ENCODE assay signal across 9 mouse cellular contexts in the genomic region with DNA sequence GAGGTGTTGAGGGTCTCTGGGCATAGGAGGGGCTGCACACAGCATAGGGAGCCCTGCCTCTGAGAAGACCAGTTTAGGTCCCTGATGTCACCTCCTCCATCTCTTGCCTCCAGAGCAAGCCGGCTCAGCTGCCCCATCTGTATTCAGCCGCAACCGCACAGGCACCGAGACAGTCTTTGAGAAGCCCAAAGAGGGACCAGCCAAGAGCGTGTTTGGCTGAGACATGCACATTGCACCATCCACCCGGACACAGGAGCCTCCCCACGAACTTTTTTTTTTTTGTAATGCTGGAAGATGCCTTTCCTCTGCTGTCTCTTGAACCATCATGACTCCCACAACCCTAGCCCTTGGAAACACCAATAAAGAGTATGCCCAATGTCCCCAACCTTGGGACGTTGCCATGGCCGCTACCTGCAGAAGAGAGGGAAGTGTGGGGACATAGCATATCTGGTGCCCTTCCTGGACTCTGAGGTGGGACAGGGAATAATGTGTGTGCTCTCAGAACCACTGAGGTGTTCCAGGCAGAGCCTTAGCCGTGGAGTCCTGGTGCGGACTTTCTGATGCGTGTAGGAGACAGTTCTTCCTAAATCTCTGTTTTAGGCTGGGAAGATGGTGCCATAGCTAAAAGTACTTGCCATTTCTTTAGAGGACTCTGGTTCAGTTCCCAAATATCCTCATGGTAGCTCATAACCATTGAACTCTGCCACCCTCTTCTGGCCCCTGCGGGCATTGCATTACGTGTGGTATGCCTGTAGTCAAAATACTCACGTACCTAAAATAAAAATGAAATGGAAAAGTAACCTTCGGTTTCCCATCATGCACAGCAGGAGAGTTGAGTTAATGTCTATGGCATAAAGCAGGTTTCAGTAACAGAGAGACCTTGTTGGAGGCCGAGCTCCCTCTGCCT. TPM values are rescaled to one million over a fixed set of nuclear protein-coding genes. Genes with fewer than 3 reads are reported as not detected.
DNase-seq lines count a peak whose midpoint lies in the region; TF ChIP-seq lines count a peak whose summit lies in the region.
"Had no signal": no experiment of that assay in that cellular context is flagged by ENCODE, and none has a peak within 500 bp of the region (broad histone marks: within the 10 kb centered on the region; RNA-seq: fewer than 3 reads in every experiment).

No protein-coding gene starts in this region.

- no peaks in the 10 kb centered on the region for H3K4me1 ChIP-seq in CH12.LX (ENCODE audit: control insufficient read depth in 1 of 2, insufficient read depth in 2 of 2)

- peak; percentile 60 for DNase-seq in layer of hippocampus, adult 11-12 months (ENCODE audit: low spot score)
- no peak for DNase-seq in layer of hippocampus, adult 9-10 months (ENCODE audit: low spot score)
- DNase-seq in CH12.LX (ENCODE audit: extremely low read depth), result peak; percentile 53
- peak; percentile 63 for DNase-seq in ZHBTc4 (ENCODE audit: low read depth, low spot score)
- peak; percentile 39 for DNase-seq in embryo, embryonic 11 days
- peak; percentile 62 to 87 for DNase-seq in kidney, postnatal 36 days
- peak; percentile 53 to 67 for DNase-seq in right cerebral cortex, adult 2 months (ENCODE audit: low spot score in 2 of 2)
- no peak for DNase-seq in natural killer cell, adult 2 months (ENCODE audit: low spot score in 2 of 2)

- TF ChIP-seq RAD21 in CH12.LX (IDR thresholded peaks at IDR 0.05; ENCODE audit: low read depth, low read length), result peak; percentile 71

- no peak overlapping the region for H3K27ac ChIP-seq in CH12.LX (ENCODE audit: insufficient read depth, low read depth)
- H3K27ac ChIP-seq: embryonic facial prominence, embryonic 15.5 days had no signal

- no peak for TF ChIP-seq POLR2A in CH12.LX (IDR thresholded peaks at IDR 0.05; ENCODE audit: low read depth, low read length)

- TF ChIP-seq EP300 in CH12.LX (IDR thresholded peaks at IDR 0.05; ENCODE audit: low read length), result no peak

- peaks cover 2% of the 10 kb centered on the region for H3K27me3 ChIP-seq in CH12.LX (replicated peaks)
- H3K27me3 ChIP-seq: embryonic facial prominence, embryonic 15.5 days had no signal

- H3K36me3 ChIP-seq in CH12.LX (replicated peaks in 1 of 2; ENCODE audit: control insufficient read depth in 1 of 2, insufficient read depth in 1 of 2, low read length in 1 of 2), result peaks cover 10 to 52% of the 10 kb centered on the region in 2 experiments
- H3K36me3 ChIP-seq: embryonic facial prominence, embryonic 15.5 days had no signal

- dilution Hi-C loops in CH12.LX (cut with MboI; ENCODE audit: extremely low pct_ligation_motif_present, extremely low pct_unique_long_range_greater_than_20kb, low sequenced_read_pairs), result no loop called here

- no peak overlapping the region for H3K4me3 ChIP-seq in CH12.LX (replicated peaks in 1 of 3; ENCODE audit: low read depth in 2 of 3, low read length in 2 of 3, poor library complexity in 1 of 3)
- H3K4me3 ChIP-seq: embryonic facial prominence, embryonic 15.5 days had no signal

- H3K9ac ChIP-seq in CH12.LX (ENCODE audit: insufficient read depth, low read depth), result no peak overlapping the region
- H3K9ac ChIP-seq: embryonic facial prominence, embryonic 15.5 days had no signal

- H3K4me2 ChIP-seq in CH12.LX (ENCODE audit: insufficient read depth, low read depth, poor library complexity, severe bottlenecking), result no peak overlapping the region
- H3K4me2 ChIP-seq: embryonic facial prominence, embryonic 15.5 days had no signal

- H3K79me2 ChIP-seq in CH12.LX (replicated peaks; ENCODE audit: control insufficient read depth, extremely low read depth, insufficient read depth, poor library complexity, severe bottlenecking), result no peaks in the 10 kb centered on the region

- in situ Hi-C loops in CH12.LX (cut with MboI; ENCODE audit: low pct_ligation_motif_present, low pct_unique_long_range_greater_than_20kb, low sequenced_read_pairs), result no loop called here

- H3K9me3 ChIP-seq in CH12.LX (replicated peaks; ENCODE audit: low read length), result no peaks in the 10 kb centered on the region
- H3K9me3 ChIP-seq: embryonic facial prominence, embryonic 15.5 days had no signal

- TF ChIP-seq CTCF in CH12.LX (conservative IDR thresholded peaks at IDR 0.05 in 1 of 2, IDR thresholded peaks at IDR 0.05 in 1 of 2; ENCODE audit: low read depth in 2 of 2, low read length in 2 of 2), result peak; percentile 79 to 81

TF ChIP-seq in CH12.LX, 34 proteins besides CTCF, POLR2A, EP300 and RAD21:
- TF ChIP-seq MYC (IDR thresholded peaks at IDR 0.05; ENCODE audit: low read depth, low read length) (0 out of 2 replicates have a peak, but pooled peaks have one; percentile 37), MAZ (IDR thresholded peaks at IDR 0.05; ENCODE audit: low read depth, low read length) (no peak), SMC3 (IDR thresholded peaks at IDR 0.05; ENCODE audit: low read depth, low read length) (peak; percentile 57), MEF2A (IDR thresholded peaks at IDR 0.05; ENCODE audit: borderline replicate concordance, low read depth, low read length) (0 out of 2 replicates have a peak, but pooled peaks have one; percentile 22), SIN3A (IDR thresholded peaks at IDR 0.05; ENCODE audit: low read length) (no peak), RCOR1 (conservative IDR thresholded peaks at IDR 0.05; ENCODE audit: low read depth, low read length) (no peak), JUN (IDR thresholded peaks at IDR 0.05; ENCODE audit: insufficient read depth, low read depth, low read length) (no peak), USF2 (conservative IDR thresholded peaks at IDR 0.05; ENCODE audit: low read depth, low read length) (no peak), ZC3H11A (IDR thresholded peaks at IDR 0.05; ENCODE audit: low read depth, low read length) (no peak), ZMIZ1 (IDR thresholded peaks at IDR 0.05; ENCODE audit: low read depth, low read length) (no peak), CHD1 (IDR thresholded peaks at IDR 0.05; ENCODE audit: low read depth, low read length) (no peak), ZNF384 (IDR thresholded peaks at IDR 0.05; ENCODE audit: low read depth, low read length) (no peak), ZKSCAN1 (IDR thresholded peaks at IDR 0.05; ENCODE audit: borderline replicate concordance, low read depth, low read length) (no peak), MXI1 (IDR thresholded peaks at IDR 0.05; ENCODE audit: low read depth, low read length) (no peak), NELFE (IDR thresholded peaks at IDR 0.05; ENCODE audit: low read depth, low read length) (0 out of 2 replicates have a peak, but pooled peaks have one; percentile 43), MAFK (IDR thresholded peaks at IDR 0.05; ENCODE audit: insufficient replicate concordance, low read length) (no peak), PAX5 (IDR thresholded peaks at IDR 0.05; ENCODE audit: low read length) (no peak), E2F4 (IDR thresholded peaks at IDR 0.05; ENCODE audit: insufficient replicate concordance, low read depth, low read length) (no peak), POLR2AphosphoS2 (IDR thresholded peaks at IDR 0.05; ENCODE audit: low read depth, low read length) (no peak), NRF1 (IDR thresholded peaks at IDR 0.05; ENCODE audit: low read depth, low read length) (no peak), IRF4 (IDR thresholded peaks at IDR 0.05; ENCODE audit: low read depth, low read length) (no peak), GABPA (IDR thresholded peaks at IDR 0.05; ENCODE audit: insufficient replicate concordance, low read depth, low read length) (no peak), BHLHE40 (IDR thresholded peaks at IDR 0.05; ENCODE audit: low read depth, low read length) (no peak)

RNA-seq across cellular contexts. Expression of a gene that starts 2.1 kb away (rescaled TPM):
- total RNA-seq in CH12.LX (2012; rRNA removed), result 0.29 and 0.30 TPM in 2 replicates
- 0.19 TPM in 1 of 2 replicates, not detected in the other for total RNA-seq in CH12.LX (2014; rRNA removed)
- 0.33 and 0.44 TPM in 2 replicates for polyA plus RNA-seq in CH12.LX (2012; ENCODE audit: insufficient read length, low read depth)

RNA-seq across cellular contexts. Expression of a gene that starts 5.2 kb away (rescaled TPM):
- not detected in 2 replicates for total RNA-seq in CH12.LX (2012; rRNA removed)
- total RNA-seq in CH12.LX (2014; rRNA removed), result not detected in 2 replicates
- not detected in 2 replicates for polyA plus RNA-seq in CH12.LX (2012; ENCODE audit: insufficient read length, low read depth)
- polyA plus RNA-seq: embryonic facial prominence, embryonic 15.5 days had no signal

RNA-seq across cellular contexts. Expression of a gene that starts 42.5 kb away (rescaled TPM):
- total RNA-seq in CH12.LX (2012; rRNA removed) (not detected in 2 replicates), CH12.LX (2014; rRNA removed) (not detected in 2 replicates)
- polyA plus RNA-seq in CH12.LX (2012; ENCODE audit: insufficient read length, low read depth), result not detected in 2 replicates

RNA-seq across cellular contexts. Expression of a gene that starts 55.7 kb away (rescaled TPM):
- total RNA-seq in CH12.LX (2012; rRNA removed), result 15.7 and 19.4 TPM in 2 replicates
- total RNA-seq in CH12.LX (2014; rRNA removed), result 10.3 and 10.4 TPM in 2 replicates
- polyA plus RNA-seq in CH12.LX (2012; ENCODE audit: insufficient read length, low read depth), result 25.1 and 26.2 TPM in 2 replicates

Comparison
In these comparisons a context has a peak if more than half of its experiments do, and no peak if none do; other contexts are left out.
1. DNase-seq: peak in layer of hippocampus, adult 11-12 months (single experiment), CH12.LX (single experiment), ZHBTc4 (single experiment), embryo, embryonic 11 days (single experiment), kidney, postnatal 36 days (2 of 2) and right cerebral cortex, adult 2 months (2 of 2); none in layer of hippocampus, adult 9-10 months (single experiment) and natural killer cell, adult 2 months (0 of 2).